Mouse (Mus musculus): ENCODE measurements around the gene A530032D15Rik. TPM values are rescaled to one million over a fixed set of nuclear protein-coding genes. Genes with fewer than 3 reads are reported as not detected.
"Not testable (repeated sequence)": the region's sequence is repeated elsewhere in the genome, so short reads cannot be mapped to it uniquely, and the experiment has no call there.

A530032D15Rik gene
- total RNA-seq, 2 experiments from 2014 or later: 0.69 TPM; not detected in 1

GRCm38 (mm10) chr1:85084803-85085202, 24.9 kb downstream of the A530032D15Rik start:
- intact Hi-C loops (cut with DNase I); DNase-seq (ENCODE audit: low spot score in 2 of 2): not testable (repeated sequence)

GRCm38 (mm10) chr1:85073099-85073498, 36.6 kb downstream of the A530032D15Rik start:
- intact Hi-C loops (cut with DNase I); DNase-seq (ENCODE audit: low spot score in 2 of 2): not testable (repeated sequence)

- intact Hi-C loops (cut with DNase I); DNase-seq (ENCODE audit: low spot score in 2 of 2): not testable (repeated sequence)
Observed at GRCm38 (mm10) chr1:85071690-85072089, 38.0 kb downstream of the A530032D15Rik start.

GRCm38 (mm10) chr1:85035801-85036200, 73.9 kb downstream of the A530032D15Rik start:
- intact Hi-C loops (cut with DNase I); DNase-seq (ENCODE audit: low spot score in 2 of 2): not testable (repeated sequence)

- DNase-seq (ENCODE audit: low spot score in 2 of 2); intact Hi-C loops (cut with DNase I): not testable (repeated sequence)
Observed at GRCm38 (mm10) chr1:85034394-85034793, 75.3 kb downstream of the A530032D15Rik start.

GRCm38 (mm10) chr1:85033616-85034015, 76.0 kb downstream of the A530032D15Rik start:
- intact Hi-C loops (cut with DNase I); DNase-seq (ENCODE audit: low spot score in 2 of 2): not testable (repeated sequence)

Other genes with a start within 250 kb of the A530032D15Rik start
- gene Slc16a14, start 174.7 kb downstream of the A530032D15Rik start, total RNA-seq (2021): 10 to 100 TPM; 12.5 to 12.7 TPM
- gene Gm10553, start 9.7 kb downstream of the A530032D15Rik start, total RNA-seq (2021): not detected
- under 1 TPM in 1 of 2 experiments, not detected in 1; 0.57 TPM for gene C130026I21Rik, start 160.7 kb upstream of the A530032D15Rik start, total RNA-seq (2021)

Measured in left cerebral cortex, postnatal 25 days (tissue).